Mouse (Mus musculus): ENCODE data around the gene Tmem117.

The Tmem117 gene

GRCm38 (mm10) chr15:95144131-95144530 is 515.1 kb downstream of the Tmem117 start:
- DNase-seq (ENCODE audit: low spot score) = no peak

- no peak for DNase-seq (ENCODE audit: low spot score)
Measured at GRCm38 (mm10) chr15:95145118-95145517, 516.1 kb downstream of the Tmem117 start.
